Mouse (Mus musculus) midbrain, embryonic 11.5 days (tissue): Measurements from ENCODE around the gene 2610507B11Rik. TPM values are rescaled to one million over a fixed set of nuclear protein-coding genes. Genes with fewer than 3 reads are reported as not detected.

ENCODE experiments used
- ATAC-seq: fragments of 200-750 bp; cut with Nextera tagmentation; 2 replicates; pipeline ENCODE4 v1.8.0; 2017; ENCODE audit warnings: moderate TSS enrichment, moderate library complexity; ENCODE audit not compliant: low FRiP score
- DNase-seq: peaks from one replicate; pipeline ENCODE4 v3.0.0; 2015; ENCODE audit warnings: low spot score; ENCODE audit errors: missing footprints
- H3K27ac ChIP-seq: fragments of 300-500 bp; sonication (generic); 2 replicates; pipeline ENCODE4 v1.5.1; 2014; ENCODE audit warnings: low read depth, low read length
- H3K27me3 ChIP-seq: fragments of 300-500 bp; sonication (generic); 2 replicates; pipeline ENCODE4 v1.6.1; 2014; ENCODE audit warnings: mild to moderate bottlenecking, low read length, moderate library complexity, mixed read lengths; ENCODE audit not compliant: control insufficient read depth, insufficient read depth
- H3K36me3 ChIP-seq: fragments of 300-500 bp; sonication (generic); 2 replicates; pipeline ENCODE4 v1.6.1; 2014; ENCODE audit warnings: mild to moderate bottlenecking, low read length, moderate library complexity, mixed read lengths; ENCODE audit not compliant: control insufficient read depth, insufficient read depth
- H3K4me1 ChIP-seq: fragments of 300-500 bp; sonication (generic); 2 replicates; pipeline ENCODE4 v1.6.1; 2014; ENCODE audit warnings: low read length; ENCODE audit not compliant: control insufficient read depth, insufficient read depth
- H3K4me2 ChIP-seq: fragments of 300-500 bp; sonication (generic); 2 replicates; pipeline ENCODE4 v1.6.1; 2014; ENCODE audit warnings: mild to moderate bottlenecking, moderate library complexity
- H3K4me3 ChIP-seq: fragments of 300-500 bp; sonication (generic); 2 replicates; pipeline ENCODE4 v1.5.1; 2014; ENCODE audit warnings: low read depth, low read length
- H3K9ac ChIP-seq: fragments of 300-500 bp; sonication (generic); 2 replicates; pipeline ENCODE4 v1.6.1; 2014; ENCODE audit warnings: low read length
- H3K9me3 ChIP-seq: fragments of 300-500 bp; sonication (generic); 2 replicates; pipeline ENCODE4 v1.6.1; 2016; ENCODE audit warnings: low read length; ENCODE audit not compliant: control insufficient read depth
- whole genome bisulfite sequencing: fragments of 180-500 bp; shearing (Covaris S2); extraction: QIAGEN DNeasy Blood & Tissue Kit; methylation state at CpG from one replicate; pipeline ENCODE4 v1.1.7; 2014; 5-methylcytosine and 5-hydroxymethylcytosine counted together
- polyA plus RNA-seq: library from polyadenylated mRNA; unstranded; fragments of >200 nt; fragmentation: Nextera tagmentation; extraction: Ambion mirVana; gene quantifications from 2 replicates; pipeline ENCODE4 v1.2.1, GENCODE M21; 2014

2610507B11Rik gene
- polyA plus RNA-seq, 1 experiment from 2014 or later: 70.4 TPM

GRCm38 (mm10) chr11:78246318-78247011 is 15.1 kb upstream of the 2610507B11Rik start:
- peak; percentile 31 for DNase-seq
- no peak for ATAC-seq
- H3K4me3 ChIP-seq: peak overlapping the region; percentile 95
- 56% methylated on average over 7 of the region's 7 CpGs for WGBS
- H3K4me1 ChIP-seq: peaks cover 21% of the 10 kb centered on the region
- H3K36me3 ChIP-seq: peaks cover 3% of the 10 kb centered on the region; the same call in 1 of the 2 replicates
- H3K9me3 ChIP-seq: no peaks in the 10 kb centered on the region
- H3K27me3 ChIP-seq: no peaks in the 10 kb centered on the region
- peak overlapping the region; percentile 86 for H3K9ac ChIP-seq
- no peak overlapping the region for H3K27ac ChIP-seq
- peak overlapping the region; percentile 89 for H3K4me2 ChIP-seq

- 70% methylated on average over 3 of the region's 3 CpGs for WGBS
- ATAC-seq (no peak), DNase-seq (no peak)
- Histone ChIP-seq H3K36me3 (peaks cover 4% of the 10 kb centered on the region), H3K4me3 (no peak overlapping the region), H3K4me2 (no peak overlapping the region), H3K27ac (no peak overlapping the region), H3K9ac (no peak overlapping the region), H3K4me1 (peaks cover 21% of the 10 kb centered on the region), H3K27me3 (no peaks in the 10 kb centered on the region), H3K9me3 (no peaks in the 10 kb centered on the region)
Observed at GRCm38 (mm10) chr11:78247012-78247348, 14.6 kb upstream of the 2610507B11Rik start.

GRCm38 (mm10) chr11:78247727-78248140 is 13.8 kb upstream of the 2610507B11Rik start:
- Histone ChIP-seq H3K9ac (no peak overlapping the region), H3K4me3 (no peak overlapping the region), H3K4me2 (no peak overlapping the region), H3K4me1 (peaks cover 21% of the 10 kb centered on the region), H3K27ac (no peak overlapping the region), H3K27me3 (no peaks in the 10 kb centered on the region), H3K9me3 (no peaks in the 10 kb centered on the region), H3K36me3 (peaks cover 9% of the 10 kb centered on the region)
- ATAC-seq: no peak
- 64% methylated on average over 4 of the region's 4 CpGs for WGBS
- DNase-seq: peak; percentile 78

DNA sequence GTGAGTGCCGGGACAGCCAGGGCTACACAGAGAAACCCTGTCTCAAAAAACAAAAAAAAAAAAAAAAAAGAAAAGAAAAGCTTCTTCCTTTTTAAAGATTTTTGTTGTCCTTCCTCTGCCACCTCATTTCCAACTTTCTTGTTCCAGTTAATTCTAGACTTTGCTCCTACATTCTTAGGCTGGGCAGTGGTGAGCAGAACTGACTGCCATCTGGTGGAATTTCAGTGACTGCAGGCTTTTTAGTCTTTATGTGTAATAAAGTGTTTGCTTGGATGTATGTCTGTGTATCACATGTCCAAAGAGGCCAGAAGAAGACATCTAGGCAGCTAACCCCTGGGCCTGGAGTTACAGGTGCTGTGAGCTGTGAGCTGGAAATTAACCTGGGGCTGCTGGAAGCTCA is 4.9 kb upstream of the 2610507B11Rik start:
- no peak overlapping the region for H3K4me2 ChIP-seq
- peaks cover 12% of the 10 kb centered on the region for H3K36me3 ChIP-seq
- no peaks in the 10 kb centered on the region for H3K4me1 ChIP-seq
- H3K9ac ChIP-seq: no peak overlapping the region
- no peaks in the 10 kb centered on the region for H3K9me3 ChIP-seq
- no peak for ATAC-seq
- no peak overlapping the region for H3K4me3 ChIP-seq
- DNase-seq: no peak
- 92% methylated on average over 1 of the region's 1 CpGs for WGBS
- H3K27ac ChIP-seq: no peak overlapping the region
- peaks cover 6% of the 10 kb centered on the region; the same call in 1 of the 2 replicates for H3K27me3 ChIP-seq

GRCm38 (mm10) chr11:78260489-78261258 is 878 bp upstream of the 2610507B11Rik start:
- Histone ChIP-seq H3K9ac (no peak overlapping the region), H3K4me2 (no peak overlapping the region), H3K4me3 (peak overlapping the region; percentile 84), H3K27me3 (peaks cover 6% of the 10 kb centered on the region; the same call in 1 of the 2 replicates), H3K27ac (no peak overlapping the region), H3K4me1 (peaks cover 7% of the 10 kb centered on the region), H3K9me3 (no peaks in the 10 kb centered on the region), H3K36me3 (peaks cover 7% of the 10 kb centered on the region)
- no peak for DNase-seq
- WGBS: 95% methylated on average over 2 of the region's 2 CpGs
- ATAC-seq: no peak

DNA sequence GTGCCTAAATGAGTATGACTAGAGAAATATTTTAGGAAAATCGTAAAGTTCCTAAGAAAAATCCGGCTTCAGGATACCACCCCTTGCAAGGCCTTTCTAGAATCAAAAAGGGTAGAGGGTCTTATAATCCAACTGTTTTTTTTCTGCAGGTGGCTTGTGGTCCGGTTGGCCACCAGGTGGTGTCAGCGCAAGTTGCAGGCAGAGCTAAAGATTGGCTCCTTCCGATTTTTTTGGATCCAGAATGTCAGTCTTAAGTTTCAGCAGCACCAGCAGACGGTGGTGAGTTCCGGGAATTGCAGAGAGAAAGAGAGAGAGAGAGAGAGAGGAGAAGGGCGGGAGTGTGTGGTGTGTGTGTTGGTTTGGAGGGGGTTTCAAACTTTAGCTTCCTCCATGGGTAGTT is 998 bp downstream of the 2610507B11Rik start:
- peaks cover 7% of the 10 kb centered on the region for H3K4me1 ChIP-seq
- no peak overlapping the region for H3K27ac ChIP-seq
- peaks cover 6% of the 10 kb centered on the region; the same call in 1 of the 2 replicates for H3K27me3 ChIP-seq
- WGBS: 7% methylated on average over 8 of the region's 8 CpGs
- peak overlapping the region; percentile 84 for H3K4me3 ChIP-seq
- H3K9me3 ChIP-seq: no peaks in the 10 kb centered on the region
- H3K4me2 ChIP-seq: peak overlapping the region; percentile 69
- DNase-seq: peak; percentile 88
- H3K9ac ChIP-seq: peak overlapping the region; percentile 84
- ATAC-seq: no peak
- peaks cover 7% of the 10 kb centered on the region for H3K36me3 ChIP-seq

- Histone ChIP-seq H3K9ac (no peak overlapping the region), H3K4me1 (peaks cover 7% of the 10 kb centered on the region), H3K27me3 (no peaks in the 10 kb centered on the region; the same call in 1 of the 2 replicates), H3K4me3 (no peak overlapping the region), H3K4me2 (no peak overlapping the region), H3K36me3 (peaks cover 28% of the 10 kb centered on the region), H3K27ac (no peak overlapping the region), H3K9me3 (no peaks in the 10 kb centered on the region)
- WGBS: 89% methylated on average over 6 of the region's 6 CpGs
- DNase-seq: no peak
- no peak for ATAC-seq
Observed at GRCm38 (mm10) chr11:78265571-78265970, 4.0 kb downstream of the 2610507B11Rik start.

- H3K4me1 ChIP-seq: no peaks in the 10 kb centered on the region
- no peak overlapping the region for H3K4me2 ChIP-seq
- no peaks in the 10 kb centered on the region for H3K9me3 ChIP-seq
- H3K27ac ChIP-seq: no peak overlapping the region
- 90% methylated on average over 13 of the region's 13 CpGs for WGBS
- no peak overlapping the region for H3K4me3 ChIP-seq
- no peak for DNase-seq
- H3K27me3 ChIP-seq: no peaks in the 10 kb centered on the region
- H3K9ac ChIP-seq: no peak overlapping the region
- peaks cover 44% of the 10 kb centered on the region for H3K36me3 ChIP-seq
- ATAC-seq: no peak
Observed at GRCm38 (mm10) chr11:78271986-78272385, 10.4 kb downstream of the 2610507B11Rik start.

- Histone ChIP-seq H3K4me2 (no peak overlapping the region), H3K4me1 (no peaks in the 10 kb centered on the region), H3K9ac (no peak overlapping the region), H3K4me3 (no peak overlapping the region), H3K27me3 (no peaks in the 10 kb centered on the region), H3K9me3 (no peaks in the 10 kb centered on the region), H3K27ac (no peak overlapping the region), H3K36me3 (peaks cover 34% of the 10 kb centered on the region)
- DNase-seq (no peak), ATAC-seq (no peak)
- WGBS: 100% methylated on average over 1 of the region's 1 CpGs
Observed at GRCm38 (mm10) chr11:78275596-78275995, 14.0 kb downstream of the 2610507B11Rik start.
